Mouse (Mus musculus) embryonic stem cell, embryonic (primary cell): Measurements from ENCODE around the gene Cd209b.

Source experiments
- CTCF ChIA-PET, 4 experiments: fragments of 300-600 bp in 2 of 4; fragments of 350-600 bp in 2 of 4; sonication (Branson Sonifier 250); formaldehyde crosslinking; loops; one replicate each; lab custom pipeline; 2022; ENCODE audit warnings: inconsistent platforms in 2 of 4; lab: Charles Lee
- POLR2A ChIA-PET, 4 experiments: fragments of 300-600 bp in 2 of 4; fragments of 350-600 bp in 2 of 4; sonication (Branson Sonifier 250); formaldehyde crosslinking; loops; one replicate each; lab custom pipeline; 2022; ENCODE audit warnings: antibody characterized with exemption in 4 of 4, inconsistent platforms in 1 of 4; lab: Charles Lee

The Cd209b gene

GRCm38 (mm10) chr8:3926744-3927143, at the start of gene Cd209b:
Gene Cd209b, minus strand, starts transcription at chr8:3926844.
- POLR2A ChIA-PET, result no interaction called here
- CTCF ChIA-PET, result no interaction called here

GRCm38 (mm10) chr8:3956037-3956436, 29.4 kb upstream of the Cd209b start:
- ChIA-PET CTCF (interaction anchor here (0.5 to 2.5 kb wide), 48 partner anchors 9 to 531 kb away, joined by 3 to 39 read pairs (median 4); partner anchors contain the start of genes Fcor (in 2 of the 4), Trappc5 (in 2 of the 4) and Fcer2a (in 1 of the 4)), POLR2A (interaction anchor here in 2 of 4 experiments (1.0 to 1.5 kb wide), 2 partner anchors 238 kb away, joined by 3 to 5 read pairs; no protein-coding TSS in a partner anchor)

GRCm38 (mm10) chr8:3954646-3955045, 28.0 kb upstream of the Cd209b start, which contains the start of gene Cd209c:
Gene Cd209c, minus strand, starts transcription at chr8:3954746.
- ChIA-PET POLR2A (no interaction called here), CTCF (interaction anchor here in 2 of 4 experiments (1.8 to 2.5 kb wide), 4 partner anchors 10 to 236 kb away, joined by 7 to 28 read pairs (median 12); no protein-coding TSS in a partner anchor)

DNA sequence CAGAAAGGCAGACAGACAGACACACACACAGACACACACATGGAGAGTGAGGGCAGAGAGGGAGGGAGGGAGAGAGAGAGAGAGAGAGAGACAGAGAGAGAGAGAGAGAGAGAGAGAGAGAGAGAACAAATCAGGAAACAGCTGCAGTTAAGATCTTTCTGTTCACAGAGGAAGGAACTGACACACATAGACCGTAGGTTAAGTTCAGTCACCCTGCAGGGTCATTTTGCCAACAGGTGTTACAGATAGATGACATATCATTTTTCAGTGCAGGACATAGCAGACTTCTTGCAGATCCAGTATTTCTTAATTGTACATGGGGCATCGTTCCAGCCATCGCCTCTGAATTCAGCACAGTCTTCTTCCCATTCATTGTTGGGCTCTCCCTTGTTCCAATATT, 13.4 kb upstream of the Cd209b start:
- POLR2A ChIA-PET, result no interaction called here
- CTCF ChIA-PET, result interaction anchor here in 1 of 4 experiments (1.5 kb wide), 1 partner anchor 16 kb away, joined by 7 read pairs; the partner anchor contains the start of gene Cd209c

- ChIA-PET POLR2A (interaction anchor here in 1 of 4 experiments (0.6 kb wide), 1 partner anchor 269 kb away, joined by 4 read pairs; no protein-coding TSS in a partner anchor), CTCF (no interaction called here)
These were observed 48.2 kb downstream of the Cd209b start, which contains the start of gene Cd209d for GRCm38 (mm10) chr8:3878455-3878854. Gene Cd209d, minus strand, starts transcription at chr8:3878555.

DNA sequence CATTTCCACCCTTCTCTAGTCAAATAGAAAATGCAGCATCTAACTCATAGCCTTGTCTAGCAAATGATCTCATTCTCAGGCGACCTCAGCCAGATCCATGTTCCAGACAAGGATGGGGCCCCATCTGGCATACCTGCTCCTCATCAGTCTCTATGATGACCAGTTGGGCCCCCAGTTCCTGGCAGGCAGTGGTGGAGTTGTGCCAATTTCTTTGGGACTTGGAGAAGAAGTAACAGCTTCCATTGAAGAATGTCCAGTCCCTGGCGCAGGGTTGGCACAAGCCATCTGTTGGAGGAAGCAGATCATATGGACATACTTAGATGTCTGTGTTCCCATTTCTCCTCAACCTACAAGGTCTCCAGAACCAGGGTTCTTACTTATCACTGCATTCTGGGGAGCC, 50.5 kb downstream of the Cd209b start:
- ChIA-PET CTCF (no interaction called here), POLR2A (interaction anchor here in 1 of 4 experiments (0.7 kb wide), 1 partner anchor 82 kb away, joined by 3 read pairs; no protein-coding TSS in a partner anchor)
